Mouse (Mus musculus) midbrain, embryonic 13.5 days (tissue): ENCODE data around the gene Efcab11. TPM values are rescaled to one million over a fixed set of nuclear protein-coding genes. Genes with fewer than 3 reads are reported as not detected.

ENCODE experiments used
- ATAC-seq: fragments of 200-750 bp; cut with Nextera tagmentation; 2 replicates; pipeline ENCODE4 v1.8.0; 2017; ENCODE audit warnings: mild to moderate bottlenecking, moderate TSS enrichment, moderate library complexity
- H3K27ac ChIP-seq: fragments of 300-500 bp; sonication (generic); 2 replicates; pipeline ENCODE4 v1.5.1; 2015; ENCODE audit warnings: inconsistent platforms, mild to moderate bottlenecking, moderate library complexity
- H3K27me3 ChIP-seq: fragments of 300-500 bp; sonication (generic); 2 replicates; pipeline ENCODE4 v1.6.1; 2015; ENCODE audit warnings: mild to moderate bottlenecking, inconsistent platforms
- H3K36me3 ChIP-seq: fragments of 300-500 bp; sonication (generic); 2 replicates; pipeline ENCODE4 v1.6.1; 2015; ENCODE audit warnings: mild to moderate bottlenecking, inconsistent platforms
- H3K4me1 ChIP-seq: fragments of 300-500 bp; sonication (generic); replicated peaks from 2 replicates; pipeline ENCODE4 v1.6.1; 2015; ENCODE audit warnings: inconsistent platforms
- H3K4me2 ChIP-seq: fragments of 300-500 bp; sonication (generic); replicated peaks from 2 replicates; pipeline ENCODE4 v1.6.1; 2015; ENCODE audit warnings: moderate library complexity, mild to moderate bottlenecking, inconsistent platforms
- H3K4me3 ChIP-seq: fragments of 300-500 bp; sonication (generic); replicated peaks from 2 replicates; pipeline ENCODE4 v1.5.1; 2015; ENCODE audit warnings: mild to moderate bottlenecking, inconsistent platforms
- H3K9ac ChIP-seq: fragments of 300-500 bp; sonication (generic); replicated peaks from 2 replicates; pipeline ENCODE4 v1.6.1; 2015; ENCODE audit warnings: mild to moderate bottlenecking, inconsistent platforms
- H3K9me3 ChIP-seq: fragments of 300-500 bp; sonication (generic); 2 replicates; pipeline ENCODE4 v1.6.1; 2016; ENCODE audit warnings: mild to moderate bottlenecking, inconsistent platforms
- WGBS: fragments of 180-500 bp; shearing (Covaris S2); methylation state at CpG from one replicate; pipeline ENCODE4 v1.1.7; 2015; 5-methylcytosine and 5-hydroxymethylcytosine counted together
- polyA plus RNA-seq: library from polyadenylated mRNA; unstranded; fragments of >200 nt; fragmentation: Nextera tagmentation; extraction: Ambion mirVana; gene quantifications from 2 replicates; pipeline ENCODE4 v1.2.1, GENCODE M21; 2015

Gene Efcab11
- polyA plus RNA-seq, 1 experiment from 2014 or later = 10.3 TPM

GRCm38 (mm10) chr12:99793465-99794157 is 90.6 kb downstream of the Efcab11 start:
- no peak for ATAC-seq
- no peaks in the 10 kb centered on the region for H3K36me3 ChIP-seq
- H3K27me3 ChIP-seq = no peaks in the 10 kb centered on the region
- no peak overlapping the region for H3K4me3 ChIP-seq
- no peak overlapping the region for H3K4me2 ChIP-seq
- no peak overlapping the region for H3K9ac ChIP-seq
- H3K4me1 ChIP-seq = peaks cover 14% of the 10 kb centered on the region
- H3K27ac ChIP-seq = no peak overlapping the region
- no peaks in the 10 kb centered on the region for H3K9me3 ChIP-seq
- WGBS = 54% methylated on average over 10 of the region's 10 CpGs

- H3K9ac ChIP-seq = no peak overlapping the region
- H3K4me3 ChIP-seq = no peak overlapping the region
- no peaks in the 10 kb centered on the region for H3K9me3 ChIP-seq
- peaks cover 13% of the 10 kb centered on the region for H3K4me1 ChIP-seq
- no peaks in the 10 kb centered on the region for H3K36me3 ChIP-seq
- 84% methylated on average over 5 of the region's 5 CpGs for WGBS
- ATAC-seq = no peak
- no peaks in the 10 kb centered on the region for H3K27me3 ChIP-seq
- H3K27ac ChIP-seq = no peak overlapping the region
- no peak overlapping the region for H3K4me2 ChIP-seq
Measured at GRCm38 (mm10) chr12:99789283-99789960, 94.8 kb downstream of the Efcab11 start.

GRCm38 (mm10) chr12:99781774-99782173 is 102.5 kb downstream of the Efcab11 start:
- WGBS = 94% methylated on average over 5 of the region's 5 CpGs
- H3K27ac ChIP-seq = no peak overlapping the region

DNA sequence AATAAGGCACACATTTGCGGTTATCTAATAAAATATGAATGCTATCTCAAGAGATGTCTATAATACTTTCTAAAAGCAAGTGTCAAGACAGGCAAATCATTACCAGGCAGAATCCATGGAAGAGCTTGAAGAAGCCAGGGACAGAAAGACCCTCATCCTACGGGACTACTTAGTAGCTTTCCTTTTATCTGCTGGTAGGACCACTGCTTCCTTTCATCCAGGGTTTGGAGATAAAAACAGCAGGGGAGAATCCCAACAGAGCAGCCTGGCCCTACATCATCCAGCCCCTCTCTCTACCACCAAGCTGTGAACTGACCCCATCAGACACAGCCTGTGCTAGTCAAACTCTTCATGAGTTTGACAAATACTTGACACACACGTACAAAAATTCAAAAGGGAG is 103.8 kb downstream of the Efcab11 start:
- no peak overlapping the region for H3K4me2 ChIP-seq
- H3K9me3 ChIP-seq = no peaks in the 10 kb centered on the region
- H3K9ac ChIP-seq = no peak overlapping the region
- no peak overlapping the region for H3K27ac ChIP-seq
- ATAC-seq = no peak
- H3K4me3 ChIP-seq = no peak overlapping the region
- H3K27me3 ChIP-seq = no peaks in the 10 kb centered on the region
- WGBS = 73% methylated on average over 3 of the region's 3 CpGs
- no peaks in the 10 kb centered on the region for H3K36me3 ChIP-seq
- H3K4me1 ChIP-seq = peaks cover 18% of the 10 kb centered on the region; the same call in 1 of the 2 replicates

More at GRCm38 (mm10) chr12:99781774-99782173, 102.5 kb downstream of the Efcab11 start:
- Histone ChIP-seq H3K9me3 (no peaks in the 10 kb centered on the region), H3K36me3 (no peaks in the 10 kb centered on the region), H3K4me3 (no peak overlapping the region), H3K27me3 (no peaks in the 10 kb centered on the region), H3K4me2 (no peak overlapping the region), H3K9ac (no peak overlapping the region), H3K4me1 (peaks cover 12% of the 10 kb centered on the region; the same call in 1 of the 2 replicates)
- no peak for ATAC-seq

GRCm38 (mm10) chr12:99779908-99780307 is 104.3 kb downstream of the Efcab11 start:
- Histone ChIP-seq H3K4me2 (no peak overlapping the region), H3K4me1 (peaks cover 18% of the 10 kb centered on the region; the same call in 1 of the 2 replicates), H3K9me3 (no peaks in the 10 kb centered on the region), H3K27ac (no peak overlapping the region), H3K4me3 (no peak overlapping the region), H3K9ac (no peak overlapping the region), H3K36me3 (no peaks in the 10 kb centered on the region), H3K27me3 (no peaks in the 10 kb centered on the region)
- 54% methylated on average over 7 of the region's 7 CpGs for WGBS
- no peak for ATAC-seq

GRCm38 (mm10) chr12:99776497-99777139 is 107.6 kb downstream of the Efcab11 start:
- Histone ChIP-seq H3K9me3 (no peaks in the 10 kb centered on the region), H3K4me3 (no peak overlapping the region), H3K36me3 (no peaks in the 10 kb centered on the region), H3K9ac (no peak overlapping the region), H3K4me1 (peaks cover 18% of the 10 kb centered on the region; the same call in 1 of the 2 replicates), H3K4me2 (no peak overlapping the region), H3K27me3 (no peaks in the 10 kb centered on the region), H3K27ac (no peak overlapping the region)
- 50% methylated on average over 8 of the region's 8 CpGs for WGBS
- no peak for ATAC-seq

GRCm38 (mm10) chr12:99774864-99775263 is 109.4 kb downstream of the Efcab11 start:
- 77% methylated on average over 2 of the region's 2 CpGs for WGBS
- no peaks in the 10 kb centered on the region for H3K36me3 ChIP-seq
- peaks cover 12% of the 10 kb centered on the region; the same call in 1 of the 2 replicates for H3K4me1 ChIP-seq
- no peak overlapping the region for H3K4me2 ChIP-seq
- H3K4me3 ChIP-seq = no peak overlapping the region
- H3K27ac ChIP-seq = no peak overlapping the region
- H3K9ac ChIP-seq = no peak overlapping the region
- no peak for ATAC-seq
- no peaks in the 10 kb centered on the region for H3K27me3 ChIP-seq
- no peaks in the 10 kb centered on the region for H3K9me3 ChIP-seq

DNA sequence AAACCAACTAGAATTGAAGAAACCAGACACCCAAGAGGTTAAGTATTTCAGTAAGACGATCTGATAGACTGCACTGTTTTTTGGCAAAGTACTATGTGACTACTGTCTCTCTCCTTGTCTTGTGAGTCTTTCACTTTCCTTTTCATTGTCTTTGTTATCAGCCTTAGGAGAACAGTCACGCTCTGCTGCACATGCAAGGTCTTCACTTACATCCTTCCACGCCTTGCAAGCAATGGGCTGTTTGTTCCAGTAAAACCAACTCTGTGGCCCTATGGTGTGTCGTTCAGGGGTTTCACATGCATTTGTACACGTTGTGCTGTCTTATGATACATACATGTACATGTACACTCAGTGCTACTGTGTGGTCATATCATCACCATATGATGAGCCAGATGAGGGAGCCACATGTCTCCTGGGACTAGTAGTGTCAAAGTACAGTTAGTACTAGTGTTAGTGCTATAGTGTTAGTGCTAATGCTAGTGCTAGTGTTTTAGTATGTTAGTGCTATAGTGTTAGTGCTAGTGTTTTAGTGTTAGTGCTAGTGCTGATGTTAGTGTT is 110.5 kb downstream of the Efcab11 start:
- H3K27me3 ChIP-seq = no peaks in the 10 kb centered on the region
- H3K36me3 ChIP-seq = no peaks in the 10 kb centered on the region
- 59% methylated on average over 5 of the region's 5 CpGs for WGBS
- no peak overlapping the region for H3K4me3 ChIP-seq
- H3K27ac ChIP-seq = no peak overlapping the region
- H3K9ac ChIP-seq = no peak overlapping the region
- H3K4me2 ChIP-seq = no peak overlapping the region
- no peak for ATAC-seq
- peaks cover 11% of the 10 kb centered on the region; the same call in 1 of the 2 replicates for H3K4me1 ChIP-seq
- no peaks in the 10 kb centered on the region for H3K9me3 ChIP-seq

GRCm38 (mm10) chr12:99771018-99771417 is 113.2 kb downstream of the Efcab11 start:
- Histone ChIP-seq H3K9ac (no peak overlapping the region), H3K27me3 (no peaks in the 10 kb centered on the region), H3K36me3 (no peaks in the 10 kb centered on the region), H3K4me2 (no peak overlapping the region), H3K9me3 (no peaks in the 10 kb centered on the region), H3K27ac (no peak overlapping the region), H3K4me1 (0 out of 2 replicates have a peak, but pooled peaks cover 3% of the 10 kb centered on the region), H3K4me3 (no peak overlapping the region)
- 94% methylated on average over 7 of the region's 7 CpGs for WGBS
- ATAC-seq = no peak

- Histone ChIP-seq H3K27ac (no peak overlapping the region), H3K9me3 (no peaks in the 10 kb centered on the region), H3K36me3 (no peaks in the 10 kb centered on the region), H3K27me3 (no peaks in the 10 kb centered on the region), H3K4me1 (0 out of 2 replicates have a peak, but pooled peaks cover 3% of the 10 kb centered on the region), H3K4me3 (no peak overlapping the region), H3K4me2 (no peak overlapping the region), H3K9ac (no peak overlapping the region)
- WGBS = 88% methylated on average over 3 of the region's 3 CpGs
- ATAC-seq = no peak
Measured at GRCm38 (mm10) chr12:99769626-99770025, 114.6 kb downstream of the Efcab11 start.

- no peak for ATAC-seq
- H3K36me3 ChIP-seq = no peaks in the 10 kb centered on the region
- no peak overlapping the region for H3K27ac ChIP-seq
- no peaks in the 10 kb centered on the region for H3K9me3 ChIP-seq
- no peak overlapping the region for H3K4me2 ChIP-seq
- H3K4me1 ChIP-seq = 0 out of 2 replicates have a peak, but pooled peaks cover 3% of the 10 kb centered on the region
- H3K27me3 ChIP-seq = no peaks in the 10 kb centered on the region
- H3K4me3 ChIP-seq = no peak overlapping the region
- 95% methylated on average over 11 of the region's 11 CpGs for WGBS
- no peak overlapping the region for H3K9ac ChIP-seq
Measured at GRCm38 (mm10) chr12:99767691-99768090, 116.5 kb downstream of the Efcab11 start.

DNA sequence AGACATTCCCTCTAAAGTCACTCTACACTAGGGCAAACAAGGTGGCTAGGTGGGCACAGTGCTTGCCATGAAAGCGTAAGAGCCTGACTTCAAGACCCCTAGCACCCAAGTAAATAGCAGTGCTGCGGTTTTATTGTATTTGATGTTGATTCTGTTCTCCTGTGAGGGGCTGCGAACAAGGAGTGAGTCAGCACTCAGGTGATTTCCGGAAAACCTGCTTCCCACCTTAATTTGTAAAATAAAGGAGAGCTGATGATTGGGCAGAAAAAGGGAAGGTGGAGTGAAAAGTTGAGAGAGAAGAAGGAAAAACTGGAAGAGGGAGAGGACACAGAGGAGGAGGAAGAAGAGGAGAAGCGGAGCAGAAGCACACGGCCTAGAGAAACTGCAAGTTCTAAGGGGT is 118.3 kb downstream of the Efcab11 start:
- Histone ChIP-seq H3K4me2 (no peak overlapping the region), H3K4me1 (0 out of 2 replicates have a peak, but pooled peaks cover 3% of the 10 kb centered on the region), H3K27ac (no peak overlapping the region), H3K27me3 (no peaks in the 10 kb centered on the region), H3K36me3 (no peaks in the 10 kb centered on the region), H3K9me3 (no peaks in the 10 kb centered on the region), H3K4me3 (no peak overlapping the region), H3K9ac (no peak overlapping the region)
- ATAC-seq = no peak
- 93% methylated on average over 6 of the region's 6 CpGs for WGBS
